ENCODE assay signal across 14 mouse cellular contexts in the genomic region with DNA sequence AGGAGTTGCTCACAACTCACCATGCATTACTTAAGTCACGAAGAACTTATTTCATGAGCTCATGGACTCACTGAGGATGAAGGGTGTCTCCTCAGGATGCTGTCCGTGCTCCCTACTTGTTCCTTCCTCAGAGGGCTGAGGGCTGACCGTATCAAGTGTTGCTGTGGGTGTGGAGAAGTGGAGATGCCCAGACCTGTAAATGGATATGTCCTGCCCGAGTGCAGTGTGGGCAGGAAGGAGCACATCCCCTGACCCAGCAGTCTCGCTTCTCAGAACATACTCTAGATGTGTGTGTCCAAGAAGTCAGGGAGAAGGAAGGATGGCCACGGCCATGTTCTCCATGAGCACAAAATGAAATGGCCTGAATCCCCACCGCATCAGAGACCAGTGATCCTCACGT.
"Had no signal": no experiment of that assay in that cellular context is flagged by ENCODE, and none has a peak within 500 bp of the region (broad histone marks: within the 10 kb centered on the region; RNA-seq: fewer than 3 reads in every experiment).

No protein-coding gene starts in this region.

- ATAC-seq: midbrain, embryonic 16.5 days had no signal

- DNase-seq: lung, adult 18-20 months; lung, embryonic 14.5 days; lung, postnatal 10 days; lung, postnatal 4 days; midbrain, embryonic 14.5 days; retina, postnatal 1 day; right cerebral cortex, adult 18-20 months; right cerebral cortex, postnatal 25 days; right cerebral cortex, postnatal 4 days; spleen, adult 18-20 months; thymus, adult 18-20 months; thymus, postnatal 14 days; thymus, postnatal 36 days had no signal
